In genomic region chr16:11652686-11653366, GRCm38 (mm10) we compare ENCODE assay signal across 20 mouse cellular contexts.
DNase-seq lines count a peak whose midpoint lies in the region; ATAC-seq and TF ChIP-seq lines count a peak whose summit lies in the region.
"Had no signal": no experiment of that assay in that cellular context is flagged by ENCODE, and none has a peak within 500 bp of the region (broad histone marks: within the 10 kb centered on the region; RNA-seq: fewer than 3 reads in every experiment).

No protein-coding gene starts in this region.

- H3K9me3 ChIP-seq in megakaryocyte, embryonic 14.5 days, result no peaks in the 10 kb centered on the region
- H3K9me3 ChIP-seq: limb, embryonic 15.5 days had no signal

- peaks cover 4% of the 10 kb centered on the region; the same call in 1 of the 2 replicates for H3K4me1 ChIP-seq in thymus, adult 2 months (replicated peaks; ENCODE audit: control insufficient read depth, insufficient read depth, low read length)
- peaks cover 86% of the 10 kb centered on the region for H3K4me1 ChIP-seq in megakaryocyte, embryonic 14.5 days
- H3K4me1 ChIP-seq: limb, embryonic 15.5 days had no signal

- TF ChIP-seq CTCF in thymus, adult 2 months (IDR thresholded peaks at IDR 0.05; ENCODE audit: borderline replicate concordance, control insufficient read depth, extremely low read depth, insufficient read depth, low read length, poor library complexity), result no peak
- TF ChIP-seq CTCF in left cerebral cortex, adult 2 months (IDR thresholded peaks at IDR 0.05), result no peak

- H3K36me3 ChIP-seq in thymus, adult 2 months (ENCODE audit: control insufficient read depth, insufficient read depth, low read length), result no peaks in the 10 kb centered on the region
- H3K36me3 ChIP-seq in megakaryocyte, embryonic 14.5 days (replicated peaks; ENCODE audit: low read length), result peaks cover 26% of the 10 kb centered on the region
- H3K36me3 ChIP-seq: limb, embryonic 15.5 days had no signal

- intact Hi-C loops in left cerebral cortex, adult 2 months (cut with DNase I), result no loop called here

- no peak for DNase-seq in thymus, adult 2 months
- no peak for DNase-seq in thymus, postnatal 4 days
- DNase-seq in urinary bladder, adult 2 months (ENCODE audit: low spot score), result no peak
- no peak for DNase-seq in cerebellum, postnatal 4 days (ENCODE audit: low spot score in 2 of 2)
- DNase-seq in left cerebral cortex, adult 2 months (ENCODE audit: extremely low spot score in 1 of 2, low spot score in 2 of 2), result no peak
- DNase-seq: adrenal gland, postnatal 10 days; cerebellum, adult 11-12 months; cerebellum, postnatal 36 days; gastrocnemius, adult 2 months; heart, postnatal 10 days; kidney, adult 9 months; kidney, postnatal 36 days; lung, adult 18-20 months; lung, postnatal 36 days; midbrain, embryonic 14.5 days had no signal

- H3K27ac ChIP-seq in thymus, adult 2 months (ENCODE audit: control insufficient read depth, insufficient read depth, low read length), result peak overlapping the region; percentile 61
- no peak overlapping the region for H3K27ac ChIP-seq in left cerebral cortex, adult 2 months
- H3K27ac ChIP-seq: gastrocnemius, adult 2 months; limb, embryonic 15.5 days had no signal

- H3K4me3 ChIP-seq in thymus, adult 2 months (ENCODE audit: control insufficient read depth, insufficient read depth, low read length), result no peak overlapping the region
- peak overlapping the region; percentile 64 for H3K4me3 ChIP-seq in megakaryocyte, embryonic 14.5 days (replicated peaks)
- no peak overlapping the region for H3K4me3 ChIP-seq in left cerebral cortex, adult 2 months
- H3K4me3 ChIP-seq: erythroblast, embryonic 14.5 days; gastrocnemius, adult 2 months; limb, embryonic 15.5 days had no signal

- no peak for TF ChIP-seq POLR2A in thymus, adult 2 months (IDR thresholded peaks at IDR 0.05; ENCODE audit: control insufficient read depth, extremely low read depth, insufficient read depth, low read length, poor library complexity)

- WGBS in thymus, adult 2 months, result 12% methylated on average over 2 of the region's 2 CpGs

- peak; percentile 72 for ATAC-seq in granulocyte monocyte progenitor cell, adult 5-6 weeks (replicated peaks; ENCODE audit: poor library complexity, severe bottlenecking)
- ATAC-seq: hindbrain, embryonic 16.5 days had no signal

- H3K27me3 ChIP-seq in thymus, adult 2 months (ENCODE audit: control insufficient read depth, insufficient read depth, low read length), result no peaks in the 10 kb centered on the region
- H3K27me3 ChIP-seq in megakaryocyte, embryonic 14.5 days (replicated peaks), result no peaks in the 10 kb centered on the region
- H3K27me3 ChIP-seq: limb, embryonic 15.5 days had no signal
